In the genomic region with DNA sequence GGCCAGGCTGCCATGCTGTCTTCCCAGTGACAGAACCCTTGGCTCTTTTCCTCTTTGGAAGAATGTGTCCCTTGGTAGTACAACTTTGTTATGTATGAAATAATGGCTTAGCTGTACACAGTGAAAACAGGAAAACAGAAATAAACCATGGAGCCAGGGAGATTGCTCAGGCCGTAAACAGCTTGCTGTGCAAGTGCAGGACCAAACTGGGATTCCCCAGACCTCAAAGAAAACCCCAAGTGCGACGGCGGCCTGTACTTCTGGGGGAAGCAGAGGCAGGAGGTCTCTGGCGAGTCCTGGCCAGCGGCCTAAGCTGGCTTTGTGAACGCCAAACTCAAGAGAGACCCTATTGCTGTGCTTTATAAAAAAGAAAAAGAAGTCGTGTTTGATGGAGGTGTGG, we compare ENCODE assay signal across 16 mouse cellular contexts.
"Had no signal": no experiment of that assay in that cellular context is flagged by ENCODE, and none has a peak within 500 bp of the region (broad histone marks: within the 10 kb centered on the region; RNA-seq: fewer than 3 reads in every experiment).

No protein-coding gene starts in this region.

- DNase-seq: liver, embryonic 13.5 days; liver, postnatal 0 days; lung, embryonic 14.5 days; lung, postnatal 14 days; right cerebral cortex, postnatal 14 days; thymus, postnatal 14 days; thymus, postnatal 36 days had no signal

- H3K36me3 ChIP-seq: liver, embryonic 13.5 days; liver, embryonic 15.5 days; midbrain, embryonic 12.5 days; midbrain, embryonic 15.5 days; neural tube, embryonic 12.5 days; stomach, embryonic 15.5 days had no signal

- ATAC-seq: liver, postnatal 0 days; midbrain, embryonic 15.5 days had no signal

- H3K4me1 ChIP-seq: midbrain, embryonic 12.5 days; midbrain, embryonic 15.5 days; neural tube, embryonic 12.5 days had no signal

- H3K4me2 ChIP-seq: liver, embryonic 11.5 days; liver, embryonic 13.5 days; liver, embryonic 15.5 days; lung, embryonic 14.5 days; midbrain, embryonic 12.5 days; midbrain, embryonic 15.5 days; neural tube, embryonic 12.5 days; stomach, embryonic 15.5 days had no signal

- H3K27me3 ChIP-seq: liver, embryonic 13.5 days; midbrain, embryonic 12.5 days; midbrain, embryonic 15.5 days; neural tube, embryonic 12.5 days; stomach, embryonic 15.5 days had no signal

- H3K9ac ChIP-seq: liver, embryonic 13.5 days; liver, embryonic 15.5 days; liver, postnatal 0 days; lung, embryonic 14.5 days; midbrain, embryonic 12.5 days; midbrain, embryonic 15.5 days; neural tube, embryonic 12.5 days; stomach, embryonic 15.5 days had no signal

- H3K4me3 ChIP-seq: liver, embryonic 13.5 days; liver, embryonic 15.5 days; megakaryocyte, embryonic 14.5 days; midbrain, embryonic 12.5 days; midbrain, embryonic 15.5 days; neural tube, embryonic 12.5 days; stomach, embryonic 15.5 days had no signal

- H3K9me3 ChIP-seq: liver, embryonic 13.5 days; liver, embryonic 15.5 days; midbrain, embryonic 12.5 days; midbrain, embryonic 15.5 days; neural tube, embryonic 12.5 days; stomach, embryonic 15.5 days had no signal

- H3K27ac ChIP-seq: liver, embryonic 13.5 days; liver, embryonic 15.5 days; macrophage; midbrain, embryonic 12.5 days; midbrain, embryonic 15.5 days; neural tube, embryonic 12.5 days; stomach, embryonic 15.5 days; stomach, postnatal 0 days had no signal
